Mouse (Mus musculus) CH12.LX (cell line): ENCODE measurements around the gene Dusp5.

ENCODE experiments used
- CHD1 ChIP-seq: IDR thresholded peaks from 2 replicates; pipeline ENCODE4 v1.6.1; 2012; ENCODE audit warnings: low read depth, low read length, improper control_type of control experiment, inconsistent platforms
- CTCF ChIP-seq, 2 experiments: IDR thresholded peaks in 1 of 2; conservative IDR thresholded peaks in 1 of 2; 2 replicates each; pipeline ENCODE4 v1.5.1; 2011 to 2012; ENCODE audit warnings: low read depth in 2 of 2, low read length in 2 of 2, improper control_type of control experiment in 1 of 2, inconsistent platforms in 1 of 2, mild to moderate bottlenecking in 1 of 2, moderate library complexity in 1 of 2
- NELFE ChIP-seq: IDR thresholded peaks from 2 replicates; pipeline ENCODE4 v1.6.1; 2011; ENCODE audit warnings: low read depth, low read length, improper control_type of control experiment
- TCF12 ChIP-seq: IDR thresholded peaks from 2 replicates; pipeline ENCODE4 v1.6.1; 2014; ENCODE audit warnings: low read depth, mild to moderate bottlenecking, inconsistent platforms, low read length, improper control_type of control experiment

GRCm38 (mm10) chr19:53492528-53492927 lies 36.4 kb upstream of the Dusp5 start:
- TF ChIP-seq TCF12, result no peak
- no peak for TF ChIP-seq CTCF (conservative IDR thresholded peaks at IDR 0.05 in 1 of 2, IDR thresholded peaks at IDR 0.05 in 1 of 2; ENCODE audit: low read depth in 2 of 2, low read length in 2 of 2)
- no peak for TF ChIP-seq CHD1
- no peak for TF ChIP-seq NELFE
